Mouse (Mus musculus): ENCODE results near the gene Car2. TPM values are rescaled to one million over a fixed set of nuclear protein-coding genes. Genes with fewer than 3 reads are reported as not detected.

Gene Car2
- polyA plus RNA-seq (2014; fragmentation: Nextera tagmentation; extraction: Ambion mirVana): 315 and 394 TPM in 2 replicates

GRCm38 (mm10) chr3:14886102-14887098, at the start of gene Car2:
Gene Car2, plus strand, starts transcription at chr3:14886273.
- Histone ChIP-seq H3K9me3 (replicated peaks; ENCODE audit: control insufficient read depth, low read length) (no peaks in the 10 kb centered on the region), H3K27ac (ENCODE audit: low read depth, low read length) (peak within 1 kb of the TSS; percentile 83), H3K4me2 (peak within 1 kb of the TSS; percentile 75), H3K4me1 (ENCODE audit: control insufficient read depth, insufficient read depth, low read length) (peaks cover 3% of the 10 kb centered on the region; the same call in 1 of the 2 replicates), H3K36me3 (ENCODE audit: control insufficient read depth, insufficient read depth, low read length) (no peaks in the 10 kb centered on the region), H3K27me3 (ENCODE audit: control insufficient read depth, insufficient read depth, low read length) (no peaks in the 10 kb centered on the region), H3K4me3 (ENCODE audit: low read depth, low read length) (peak within 1 kb of the TSS; percentile 81), H3K9ac (ENCODE audit: low read depth, low read length) (peak within 1 kb of the TSS; percentile 87)
- peak; percentile 96 for ATAC-seq (replicated peaks; ENCODE audit: insufficient number of reproducible peaks, low FRiP score, low TSS enrichment)
- WGBS (ENCODE audit: insufficient replicate concordance): under 1% methylated on average over 87 of the region's 95 CpGs

DNA sequence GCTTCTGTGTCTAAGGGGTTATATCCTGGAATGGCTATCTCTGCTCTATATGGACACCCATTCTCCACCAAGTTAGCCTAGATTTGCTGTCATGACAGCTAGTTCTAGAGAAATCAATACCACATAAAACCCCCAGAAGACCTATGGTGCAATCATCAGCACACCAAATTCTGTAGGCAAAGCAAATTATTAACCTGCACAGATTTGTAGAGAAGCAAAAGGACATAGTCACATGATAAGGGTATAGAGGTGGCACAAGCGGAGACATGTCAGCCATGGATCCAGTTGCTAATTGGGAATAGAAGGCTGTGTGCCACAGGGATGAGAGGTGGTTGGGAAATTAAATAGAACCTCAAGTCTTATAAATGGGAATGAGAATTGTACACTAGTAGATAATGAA, 47.1 kb upstream of the Car2 start:
- Histone ChIP-seq H3K27ac (ENCODE audit: low read depth, low read length) (no peak overlapping the region), H3K9ac (ENCODE audit: low read depth, low read length) (no peak overlapping the region), H3K4me3 (ENCODE audit: low read depth, low read length) (no peak overlapping the region), H3K4me1 (ENCODE audit: control insufficient read depth, insufficient read depth, low read length) (no peaks in the 10 kb centered on the region), H3K9me3 (replicated peaks; ENCODE audit: control insufficient read depth, low read length) (no peaks in the 10 kb centered on the region), H3K36me3 (ENCODE audit: control insufficient read depth, insufficient read depth, low read length) (no peaks in the 10 kb centered on the region), H3K27me3 (ENCODE audit: control insufficient read depth, insufficient read depth, low read length) (no peaks in the 10 kb centered on the region), H3K4me2 (no peak overlapping the region)
- no peak for ATAC-seq (replicated peaks; ENCODE audit: insufficient number of reproducible peaks, low FRiP score, low TSS enrichment)
- 86% methylated on average over 1 of the region's 1 CpGs for WGBS (ENCODE audit: insufficient replicate concordance)

GRCm38 (mm10) chr3:14839466-14840118, 46.5 kb upstream of the Car2 start:
- H3K27me3 ChIP-seq (ENCODE audit: control insufficient read depth, insufficient read depth, low read length): no peaks in the 10 kb centered on the region
- 68% methylated on average over 3 of the region's 3 CpGs for WGBS (ENCODE audit: insufficient replicate concordance)
- no peak overlapping the region for H3K4me3 ChIP-seq (ENCODE audit: low read depth, low read length)
- H3K27ac ChIP-seq (ENCODE audit: low read depth, low read length): no peak overlapping the region
- no peaks in the 10 kb centered on the region for H3K36me3 ChIP-seq (ENCODE audit: control insufficient read depth, insufficient read depth, low read length)
- no peak overlapping the region for H3K4me2 ChIP-seq
- ATAC-seq (replicated peaks; ENCODE audit: insufficient number of reproducible peaks, low FRiP score, low TSS enrichment): no peak
- no peaks in the 10 kb centered on the region for H3K4me1 ChIP-seq (ENCODE audit: control insufficient read depth, insufficient read depth, low read length)
- H3K9me3 ChIP-seq (replicated peaks; ENCODE audit: control insufficient read depth, low read length): no peaks in the 10 kb centered on the region
- H3K9ac ChIP-seq (ENCODE audit: low read depth, low read length): no peak overlapping the region

DNA sequence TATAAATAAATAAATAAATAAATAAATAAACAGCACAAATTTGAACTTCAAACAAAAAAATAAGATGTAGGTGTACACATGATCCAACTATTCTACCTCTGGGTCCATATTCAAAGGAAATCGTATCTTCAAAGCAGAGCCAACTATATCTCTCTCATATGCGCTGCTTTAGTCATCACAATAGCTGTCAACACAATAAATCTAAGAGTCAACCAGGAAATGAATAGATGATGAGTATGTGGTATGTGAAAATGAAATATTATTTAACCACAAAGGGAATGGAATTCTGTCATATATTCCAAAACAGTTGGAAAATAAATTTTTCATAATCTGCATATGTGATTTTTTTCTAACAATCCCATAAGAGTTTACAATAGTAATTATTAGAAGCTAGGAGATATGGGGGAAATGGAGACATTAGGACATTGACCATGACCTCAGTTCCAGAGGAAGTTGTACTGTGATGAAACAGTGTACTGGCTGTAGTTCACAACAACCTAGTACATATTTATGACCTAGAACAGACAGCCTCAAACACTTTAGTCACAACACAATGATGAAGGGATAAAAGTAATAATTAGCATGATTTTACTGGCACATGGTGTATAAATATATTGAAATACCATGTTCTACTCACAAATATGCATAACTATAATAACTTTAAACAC, 37.4 kb upstream of the Car2 start:
- WGBS (ENCODE audit: insufficient replicate concordance): 73% methylated on average over 2 of the region's 2 CpGs
- H3K27me3 ChIP-seq (ENCODE audit: control insufficient read depth, insufficient read depth, low read length): no peaks in the 10 kb centered on the region
- H3K27ac ChIP-seq (ENCODE audit: low read depth, low read length): no peak overlapping the region
- H3K4me3 ChIP-seq (ENCODE audit: low read depth, low read length): no peak overlapping the region
- H3K4me2 ChIP-seq: no peak overlapping the region
- H3K9ac ChIP-seq (ENCODE audit: low read depth, low read length): no peak overlapping the region
- no peaks in the 10 kb centered on the region for H3K9me3 ChIP-seq (replicated peaks; ENCODE audit: control insufficient read depth, low read length)
- no peak for ATAC-seq (replicated peaks; ENCODE audit: insufficient number of reproducible peaks, low FRiP score, low TSS enrichment)
- no peaks in the 10 kb centered on the region for H3K4me1 ChIP-seq (ENCODE audit: control insufficient read depth, insufficient read depth, low read length)
- no peaks in the 10 kb centered on the region for H3K36me3 ChIP-seq (ENCODE audit: control insufficient read depth, insufficient read depth, low read length)

- no peaks in the 10 kb centered on the region for H3K27me3 ChIP-seq (ENCODE audit: control insufficient read depth, insufficient read depth, low read length)
- no peaks in the 10 kb centered on the region for H3K36me3 ChIP-seq (ENCODE audit: control insufficient read depth, insufficient read depth, low read length)
- no peaks in the 10 kb centered on the region for H3K4me1 ChIP-seq (ENCODE audit: control insufficient read depth, insufficient read depth, low read length)
- H3K4me2 ChIP-seq: no peak overlapping the region
- WGBS (ENCODE audit: insufficient replicate concordance): 62% methylated on average over 5 of the region's 5 CpGs
- no peak for ATAC-seq (replicated peaks; ENCODE audit: insufficient number of reproducible peaks, low FRiP score, low TSS enrichment)
- no peaks in the 10 kb centered on the region for H3K9me3 ChIP-seq (replicated peaks; ENCODE audit: control insufficient read depth, low read length)
- no peak overlapping the region for H3K27ac ChIP-seq (ENCODE audit: low read depth, low read length)
- H3K9ac ChIP-seq (ENCODE audit: low read depth, low read length): no peak overlapping the region
- H3K4me3 ChIP-seq (ENCODE audit: low read depth, low read length): no peak overlapping the region
Observed at GRCm38 (mm10) chr3:14853966-14854365, 32.1 kb upstream of the Car2 start.

DNA sequence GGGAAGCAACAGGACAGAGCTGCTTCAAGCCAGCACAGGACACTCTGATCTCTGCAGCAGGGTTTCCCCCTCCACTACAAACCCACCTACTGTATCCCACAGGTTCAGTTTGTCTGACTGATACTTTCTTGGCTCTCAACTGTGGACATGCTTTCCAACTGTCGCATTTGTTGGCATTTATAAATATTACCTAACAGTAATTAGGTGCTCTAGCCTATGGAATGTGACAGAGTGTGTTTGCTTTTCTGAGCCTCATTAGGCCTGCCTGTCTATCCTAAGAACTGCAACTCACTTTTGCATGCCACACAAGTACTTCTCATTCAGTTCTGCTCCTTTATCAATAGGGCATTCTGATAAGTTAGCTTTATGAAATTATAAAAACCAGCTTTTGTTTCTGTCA, 31.6 kb upstream of the Car2 start:
- no peak overlapping the region for H3K9ac ChIP-seq (ENCODE audit: low read depth, low read length)
- H3K9me3 ChIP-seq (replicated peaks; ENCODE audit: control insufficient read depth, low read length): no peaks in the 10 kb centered on the region
- no peak overlapping the region for H3K27ac ChIP-seq (ENCODE audit: low read depth, low read length)
- H3K4me3 ChIP-seq (ENCODE audit: low read depth, low read length): no peak overlapping the region
- no peaks in the 10 kb centered on the region for H3K4me1 ChIP-seq (ENCODE audit: control insufficient read depth, insufficient read depth, low read length)
- no peaks in the 10 kb centered on the region for H3K36me3 ChIP-seq (ENCODE audit: control insufficient read depth, insufficient read depth, low read length)
- ATAC-seq (replicated peaks; ENCODE audit: insufficient number of reproducible peaks, low FRiP score, low TSS enrichment): no peak
- WGBS (ENCODE audit: insufficient replicate concordance): 78% methylated on average over 1 of the region's 1 CpGs
- no peaks in the 10 kb centered on the region for H3K27me3 ChIP-seq (ENCODE audit: control insufficient read depth, insufficient read depth, low read length)
- H3K4me2 ChIP-seq: no peak overlapping the region

- WGBS (ENCODE audit: insufficient replicate concordance): 79% methylated on average over 3 of the region's 3 CpGs
- no peaks in the 10 kb centered on the region for H3K36me3 ChIP-seq (ENCODE audit: control insufficient read depth, insufficient read depth, low read length)
Observed at GRCm38 (mm10) chr3:14857874-14858273, 28.2 kb upstream of the Car2 start.

DNA sequence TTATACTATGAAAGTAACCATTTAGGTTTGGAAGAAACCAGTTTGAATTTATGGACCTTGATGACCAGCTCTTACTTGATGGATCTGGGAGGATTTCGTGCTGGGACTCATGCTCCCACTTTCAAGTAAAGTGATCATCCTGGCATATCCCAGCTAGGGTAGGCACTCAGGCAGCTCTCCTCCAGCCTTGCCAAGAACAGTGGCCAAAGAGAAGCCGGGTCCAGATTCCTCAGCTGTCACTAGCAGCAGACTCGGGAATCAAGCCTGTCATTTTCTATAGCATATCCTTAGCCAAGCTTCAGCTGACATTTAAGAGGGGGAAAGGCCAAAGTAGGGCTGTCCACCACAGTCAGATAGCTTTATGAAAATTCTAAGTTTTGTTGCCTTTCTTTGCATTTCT, 25.8 kb upstream of the Car2 start:
- H3K4me3 ChIP-seq (ENCODE audit: low read depth, low read length): no peak overlapping the region
- H3K9me3 ChIP-seq (replicated peaks; ENCODE audit: control insufficient read depth, low read length): no peaks in the 10 kb centered on the region
- H3K36me3 ChIP-seq (ENCODE audit: control insufficient read depth, insufficient read depth, low read length): no peaks in the 10 kb centered on the region
- WGBS (ENCODE audit: insufficient replicate concordance): 72% methylated on average over 3 of the region's 3 CpGs
- no peak overlapping the region for H3K27ac ChIP-seq (ENCODE audit: low read depth, low read length)
- no peaks in the 10 kb centered on the region for H3K4me1 ChIP-seq (ENCODE audit: control insufficient read depth, insufficient read depth, low read length)
- H3K9ac ChIP-seq (ENCODE audit: low read depth, low read length): no peak overlapping the region
- no peak overlapping the region for H3K4me2 ChIP-seq
- no peaks in the 10 kb centered on the region for H3K27me3 ChIP-seq (ENCODE audit: control insufficient read depth, insufficient read depth, low read length)
- ATAC-seq (replicated peaks; ENCODE audit: insufficient number of reproducible peaks, low FRiP score, low TSS enrichment): no peak

More at GRCm38 (mm10) chr3:14857874-14858273, 28.2 kb upstream of the Car2 start:
- no peak overlapping the region for H3K27ac ChIP-seq (ENCODE audit: low read depth, low read length)
- no peak overlapping the region for H3K4me2 ChIP-seq
- H3K9me3 ChIP-seq (replicated peaks; ENCODE audit: control insufficient read depth, low read length): no peaks in the 10 kb centered on the region
- H3K4me3 ChIP-seq (ENCODE audit: low read depth, low read length): no peak overlapping the region
- H3K4me1 ChIP-seq (ENCODE audit: control insufficient read depth, insufficient read depth, low read length): no peaks in the 10 kb centered on the region
- no peaks in the 10 kb centered on the region for H3K27me3 ChIP-seq (ENCODE audit: control insufficient read depth, insufficient read depth, low read length)
- ATAC-seq (replicated peaks; ENCODE audit: insufficient number of reproducible peaks, low FRiP score, low TSS enrichment): no peak
- no peak overlapping the region for H3K9ac ChIP-seq (ENCODE audit: low read depth, low read length)
